Mouse (Mus musculus): ENCODE data around the gene Gpsm1. TPM values are rescaled to one million over a fixed set of nuclear protein-coding genes. Genes with fewer than 3 reads are reported as not detected.

Gene Gpsm1
- polyA plus RNA-seq, 1 experiment from 2014 or later: 63.3 TPM

DNA sequence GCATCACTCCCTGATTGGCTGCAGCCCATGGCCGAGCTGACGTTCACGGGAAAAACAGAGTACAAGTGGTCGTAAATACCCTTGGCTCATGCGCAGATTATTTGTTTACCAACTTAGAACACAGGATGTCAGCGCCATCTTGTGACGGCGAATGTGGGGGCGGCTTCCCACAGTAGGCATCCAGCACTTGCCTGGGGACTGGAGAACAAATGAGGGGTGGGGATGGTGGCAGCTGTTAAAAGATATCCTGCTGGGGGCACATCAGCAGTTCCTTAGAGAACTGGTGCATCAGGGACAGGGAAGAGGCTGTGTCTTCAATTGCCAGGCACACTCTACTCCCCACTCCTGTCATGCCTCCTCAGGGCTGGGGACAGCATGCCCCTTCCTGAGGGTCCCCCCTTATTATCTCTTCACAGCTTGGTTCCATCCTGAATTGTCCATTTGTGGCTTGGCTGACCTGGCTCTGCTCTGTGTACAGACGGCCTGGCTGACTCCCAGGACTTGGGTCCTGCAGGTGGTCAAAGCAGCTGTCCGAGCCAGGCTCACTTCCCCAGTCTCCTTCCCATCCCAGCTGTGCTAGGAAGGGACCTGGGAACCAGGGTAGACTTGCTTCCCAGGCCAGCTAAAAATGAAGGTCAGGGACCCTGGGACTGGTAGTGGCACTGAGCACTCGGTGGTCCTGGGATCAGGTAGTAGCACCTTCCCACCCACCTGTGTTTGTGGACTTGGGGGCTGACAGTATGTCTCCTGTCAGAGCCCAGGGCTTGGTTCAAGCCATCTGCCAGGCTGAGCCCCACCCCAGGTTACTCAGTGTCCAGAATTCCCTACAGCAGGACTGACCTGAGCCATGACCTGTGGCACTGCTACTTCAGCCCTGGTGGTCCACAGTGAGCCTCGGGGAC lies 23.2 kb downstream of the Gpsm1 start:
- Histone ChIP-seq H3K4me3 (ENCODE audit: low read depth, low read length) (no peak overlapping the region), H3K27ac (ENCODE audit: low read depth, low read length) (no peak overlapping the region), H3K9me3 (ENCODE audit: control insufficient read depth, low read length) (no peaks in the 10 kb centered on the region), H3K4me1 (replicated peaks; ENCODE audit: control insufficient read depth, insufficient read depth, low read length) (no peaks in the 10 kb centered on the region), H3K36me3 (ENCODE audit: control insufficient read depth, insufficient read depth, low read length) (peaks cover 3% of the 10 kb centered on the region; the same call in 1 of the 2 replicates), H3K9ac (ENCODE audit: low read length) (no peak overlapping the region), H3K4me2 (ENCODE audit: low read depth, low read length, severe bottlenecking) (no peak overlapping the region), H3K27me3 (ENCODE audit: control insufficient read depth, insufficient read depth, low read length) (no peaks in the 10 kb centered on the region)
- 91% methylated on average over 8 of the region's 13 CpGs for WGBS
- ATAC-seq (replicated peaks; ENCODE audit: low FRiP score) (no peak), DNase-seq (ENCODE audit: low spot score) (no peak)

GRCm38 (mm10) chr2:26339204-26339551 lies 23.9 kb downstream of the Gpsm1 start:
- Histone ChIP-seq H3K4me3 (ENCODE audit: low read depth, low read length) (no peak overlapping the region), H3K4me1 (replicated peaks; ENCODE audit: control insufficient read depth, insufficient read depth, low read length) (no peaks in the 10 kb centered on the region), H3K9ac (ENCODE audit: low read length) (no peak overlapping the region), H3K27ac (ENCODE audit: low read depth, low read length) (no peak overlapping the region), H3K27me3 (ENCODE audit: control insufficient read depth, insufficient read depth, low read length) (no peaks in the 10 kb centered on the region), H3K9me3 (ENCODE audit: control insufficient read depth, low read length) (no peaks in the 10 kb centered on the region), H3K36me3 (ENCODE audit: control insufficient read depth, insufficient read depth, low read length) (peaks cover 3% of the 10 kb centered on the region; the same call in 1 of the 2 replicates), H3K4me2 (ENCODE audit: low read depth, low read length, severe bottlenecking) (no peak overlapping the region)
- DNase-seq (ENCODE audit: low spot score) (no peak), ATAC-seq (replicated peaks; ENCODE audit: low FRiP score) (no peak)
- WGBS: 91% methylated on average over 5 of the region's 5 CpGs

- ATAC-seq (replicated peaks; ENCODE audit: low FRiP score) (no peak), DNase-seq (ENCODE audit: low spot score) (no peak)
- peaks cover 3% of the 10 kb centered on the region; the same call in 1 of the 2 replicates for H3K36me3 ChIP-seq (ENCODE audit: control insufficient read depth, insufficient read depth, low read length)
- WGBS: 85% methylated on average over 2 of the region's 2 CpGs
- H3K27ac ChIP-seq (ENCODE audit: low read depth, low read length): no peak overlapping the region
- H3K4me3 ChIP-seq (ENCODE audit: low read depth, low read length): no peak overlapping the region
- no peak overlapping the region for H3K4me2 ChIP-seq (ENCODE audit: low read depth, low read length, severe bottlenecking)
- no peaks in the 10 kb centered on the region for H3K4me1 ChIP-seq (replicated peaks; ENCODE audit: control insufficient read depth, insufficient read depth, low read length)
- H3K9ac ChIP-seq (ENCODE audit: low read length): no peak overlapping the region
- no peaks in the 10 kb centered on the region for H3K27me3 ChIP-seq (ENCODE audit: control insufficient read depth, insufficient read depth, low read length)
- H3K9me3 ChIP-seq (ENCODE audit: control insufficient read depth, low read length): no peaks in the 10 kb centered on the region
Observed at GRCm38 (mm10) chr2:26341510-26341981, 26.2 kb downstream of the Gpsm1 start.

GRCm38 (mm10) chr2:26342044-26342443 lies 26.7 kb downstream of the Gpsm1 start:
- ATAC-seq (replicated peaks; ENCODE audit: low FRiP score) (no peak), DNase-seq (ENCODE audit: low spot score) (no peak)
- WGBS: 95% methylated on average over 10 of the region's 10 CpGs
- Histone ChIP-seq H3K4me2 (ENCODE audit: low read depth, low read length, severe bottlenecking) (no peak overlapping the region), H3K27ac (ENCODE audit: low read depth, low read length) (no peak overlapping the region), H3K4me3 (ENCODE audit: low read depth, low read length) (no peak overlapping the region), H3K4me1 (replicated peaks; ENCODE audit: control insufficient read depth, insufficient read depth, low read length) (no peaks in the 10 kb centered on the region), H3K9me3 (ENCODE audit: control insufficient read depth, low read length) (no peaks in the 10 kb centered on the region), H3K36me3 (ENCODE audit: control insufficient read depth, insufficient read depth, low read length) (peaks cover 7% of the 10 kb centered on the region; the same call in 1 of the 2 replicates), H3K9ac (ENCODE audit: low read length) (no peak overlapping the region), H3K27me3 (ENCODE audit: control insufficient read depth, insufficient read depth, low read length) (no peaks in the 10 kb centered on the region)

DNA sequence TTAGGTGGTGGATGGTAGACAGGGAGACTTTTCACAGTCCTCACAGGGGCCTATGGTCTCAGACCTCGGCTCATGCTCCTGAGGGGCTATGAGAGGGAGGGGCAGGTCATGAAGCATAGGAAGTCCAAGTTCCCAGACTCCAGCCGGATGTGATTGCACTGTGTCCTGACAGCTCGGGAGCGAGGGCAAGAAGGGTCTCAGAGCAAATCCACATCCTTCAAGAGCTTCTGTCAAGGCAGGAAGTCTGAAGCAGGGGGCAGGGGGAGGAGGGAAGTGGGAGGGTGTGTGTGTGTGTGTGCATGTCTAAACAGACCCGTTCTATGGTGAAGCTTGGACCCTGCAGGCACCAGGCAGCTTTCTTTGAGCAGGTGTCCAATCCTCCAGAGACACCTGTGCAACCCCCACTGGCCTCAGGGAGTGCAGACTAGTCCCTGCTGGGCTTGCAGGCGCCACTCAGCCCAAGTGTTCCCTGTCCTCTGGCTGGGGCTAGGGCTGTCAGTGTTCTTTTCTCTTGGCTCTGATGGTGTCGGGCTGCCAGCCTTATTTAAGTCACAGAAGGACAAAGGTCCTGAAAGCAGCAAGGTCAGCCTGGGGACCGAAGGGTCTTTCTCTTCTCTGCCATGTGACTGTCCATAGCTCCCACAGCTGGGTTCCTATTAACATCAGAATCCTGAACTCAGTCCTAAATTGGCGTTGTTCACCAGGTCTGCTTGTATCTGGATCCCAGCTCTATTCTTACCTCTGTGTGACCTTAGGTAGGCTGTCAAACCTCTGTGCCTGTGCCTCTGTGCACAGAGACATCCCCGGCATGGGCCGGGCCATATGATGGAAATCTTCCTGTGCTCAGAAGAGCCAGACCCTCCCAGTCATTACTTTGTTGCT lies 27.5 kb downstream of the Gpsm1 start:
- H3K36me3 ChIP-seq (ENCODE audit: control insufficient read depth, insufficient read depth, low read length): peaks cover 7% of the 10 kb centered on the region; the same call in 1 of the 2 replicates
- H3K27ac ChIP-seq (ENCODE audit: low read depth, low read length): no peak overlapping the region
- DNase-seq (ENCODE audit: low spot score) (no peak), ATAC-seq (replicated peaks; ENCODE audit: low FRiP score) (no peak)
- no peaks in the 10 kb centered on the region for H3K9me3 ChIP-seq (ENCODE audit: control insufficient read depth, low read length)
- H3K9ac ChIP-seq (ENCODE audit: low read length): no peak overlapping the region
- H3K4me3 ChIP-seq (ENCODE audit: low read depth, low read length): no peak overlapping the region
- H3K4me1 ChIP-seq (replicated peaks; ENCODE audit: control insufficient read depth, insufficient read depth, low read length): no peaks in the 10 kb centered on the region
- no peaks in the 10 kb centered on the region for H3K27me3 ChIP-seq (ENCODE audit: control insufficient read depth, insufficient read depth, low read length)
- 83% methylated on average over 11 of the region's 11 CpGs for WGBS
- H3K4me2 ChIP-seq (ENCODE audit: low read depth, low read length, severe bottlenecking): no peak overlapping the region

- H3K27me3 ChIP-seq (ENCODE audit: control insufficient read depth, insufficient read depth, low read length): no peaks in the 10 kb centered on the region
- ATAC-seq (replicated peaks; ENCODE audit: low FRiP score) (no peak), DNase-seq (ENCODE audit: low spot score) (no peak)
- H3K36me3 ChIP-seq (ENCODE audit: control insufficient read depth, insufficient read depth, low read length): peaks cover 3% of the 10 kb centered on the region; the same call in 1 of the 2 replicates
- peaks cover 9% of the 10 kb centered on the region for H3K4me1 ChIP-seq (replicated peaks; ENCODE audit: control insufficient read depth, insufficient read depth, low read length)
- 73% methylated on average over 6 of the region's 6 CpGs for WGBS
- H3K4me3 ChIP-seq (ENCODE audit: low read depth, low read length): no peak overlapping the region
- no peak overlapping the region for H3K9ac ChIP-seq (ENCODE audit: low read length)
- no peak overlapping the region for H3K27ac ChIP-seq (ENCODE audit: low read depth, low read length)
- no peak overlapping the region for H3K4me2 ChIP-seq (ENCODE audit: low read depth, low read length, severe bottlenecking)
- no peaks in the 10 kb centered on the region for H3K9me3 ChIP-seq (ENCODE audit: control insufficient read depth, low read length)
Observed at GRCm38 (mm10) chr2:26348241-26348640, 32.9 kb downstream of the Gpsm1 start.

DNA sequence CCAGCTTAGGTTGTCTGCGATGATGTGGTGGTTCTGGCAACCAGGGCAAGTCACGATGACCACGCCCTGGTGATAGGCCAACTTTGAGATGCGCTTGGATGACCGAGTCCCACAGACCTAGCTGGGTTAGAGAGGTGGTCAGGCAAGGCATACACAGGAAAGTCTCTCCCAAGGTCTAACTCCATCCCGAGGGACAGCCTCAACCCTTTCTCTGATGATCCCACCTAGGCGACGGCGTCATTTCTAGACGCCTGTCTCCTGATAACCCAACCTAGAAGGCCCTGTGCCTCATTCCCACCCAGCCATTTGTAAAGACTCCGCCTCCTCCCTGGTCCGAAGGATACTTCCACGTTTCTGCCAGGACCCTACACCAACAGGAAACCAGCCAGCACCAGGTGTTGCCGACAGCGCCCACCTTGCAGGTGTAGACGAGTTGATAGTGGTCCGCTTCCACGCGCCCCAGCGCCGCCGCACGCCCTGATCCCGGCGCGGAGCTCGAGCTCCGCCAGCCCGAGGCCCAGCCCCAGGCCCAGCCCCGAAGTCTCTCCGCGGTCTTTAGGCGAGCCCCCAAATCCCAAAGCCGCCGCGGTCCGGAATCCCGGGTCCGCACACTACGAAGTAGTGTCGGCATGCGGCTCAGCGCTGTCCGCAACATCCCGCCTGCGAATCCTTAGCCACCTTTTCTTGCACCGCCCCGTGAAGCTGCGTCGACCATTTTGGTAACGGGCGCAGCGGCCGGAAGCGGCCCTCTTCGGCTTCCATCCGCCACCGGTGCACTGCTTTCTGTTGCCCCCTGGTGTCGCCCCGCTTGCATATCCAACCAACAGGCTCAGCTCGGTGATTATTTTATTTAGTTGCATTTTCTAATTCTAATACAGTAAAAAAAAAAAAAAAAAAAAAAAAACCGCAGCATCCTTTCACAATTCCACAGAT lies 36.3 kb downstream of the Gpsm1 start, which contains the start of gene Dnlz:
Gene Dnlz, minus strand, starts transcription at position 753 of the 933 bp plus-strand sequence.
- peak; percentile 83 for ATAC-seq (replicated peaks; ENCODE audit: low FRiP score)
- 0 out of 2 replicates have a peak within 1 kb of the TSS, but pooled peaks have one; percentile 8 for H3K27ac ChIP-seq (ENCODE audit: low read depth, low read length)

More for the DNA sequence above, 36.3 kb downstream of the Gpsm1 start, which contains the start of gene Dnlz:
- Histone ChIP-seq H3K4me2 (ENCODE audit: low read depth, low read length, severe bottlenecking) (peak within 1 kb of the TSS; percentile 89), H3K4me3 (ENCODE audit: low read depth, low read length) (peak within 1 kb of the TSS; percentile 82), H3K9me3 (ENCODE audit: control insufficient read depth, low read length) (no peaks in the 10 kb centered on the region), H3K27me3 (ENCODE audit: control insufficient read depth, insufficient read depth, low read length) (no peaks in the 10 kb centered on the region), H3K36me3 (ENCODE audit: control insufficient read depth, insufficient read depth, low read length) (peaks cover 3% of the 10 kb centered on the region; the same call in 1 of the 2 replicates), H3K9ac (ENCODE audit: low read length) (peak within 1 kb of the TSS; percentile 92), H3K4me1 (replicated peaks; ENCODE audit: control insufficient read depth, insufficient read depth, low read length) (peaks cover 9% of the 10 kb centered on the region)
- DNase-seq (ENCODE audit: low spot score): peak; percentile 96
- WGBS: 3% methylated on average over 62 of the region's 62 CpGs

Data from forebrain, embryonic 11.5 days (tissue).